Mouse (Mus musculus) ES-E14 (cell line): Measurements from ENCODE around the gene Sertad2.

ENCODE experiments used
- CHD2 ChIP-seq: IDR thresholded peaks from 2 replicates; pipeline ENCODE4 v1.6.1; 2014; ENCODE audit warnings: mild to moderate bottlenecking, low read depth, low read length, inconsistent platforms
- ZC3H11A ChIP-seq: IDR thresholded peaks from 2 replicates; pipeline ENCODE4 v1.6.1; 2012; ENCODE audit warnings: low read depth, mild to moderate bottlenecking, inconsistent platforms, low read length, borderline replicate concordance

DNA sequence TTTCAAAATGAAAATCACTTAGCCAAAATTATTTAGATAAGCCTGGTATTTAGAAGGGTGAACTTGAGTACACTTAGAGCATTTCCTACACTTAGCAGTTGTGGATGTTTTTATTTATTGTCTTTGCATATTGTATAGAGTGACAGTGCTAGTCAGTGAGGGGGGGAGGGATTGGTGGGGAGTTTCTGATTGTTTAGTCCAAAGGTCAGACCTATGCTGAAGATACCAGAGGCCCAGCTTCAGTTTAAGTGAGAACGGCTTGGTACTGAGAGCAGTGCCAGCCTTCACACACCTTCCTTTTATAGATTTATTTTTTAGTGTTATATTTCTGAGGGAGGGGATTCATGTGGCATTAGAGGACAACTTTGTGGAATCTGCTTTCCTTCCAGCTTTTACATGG lies 91.5 kb downstream of the Sertad2 start:
- TF ChIP-seq CHD2 (no peak), ZC3H11A (no peak)
